Mouse (Mus musculus): ENCODE results near the gene Gm17409.

- TF ChIP-seq MXI1 (IDR thresholded peaks at IDR 0.05; ENCODE audit: low read depth, low read length), result no peak
- TF ChIP-seq ZKSCAN1 (IDR thresholded peaks at IDR 0.05; ENCODE audit: low read depth, low read length), result no peak
- TF ChIP-seq HCFC1 (IDR thresholded peaks at IDR 0.05; ENCODE audit: low read depth, low read length), result no peak
- no peak for TF ChIP-seq POLR2A (IDR thresholded peaks at IDR 0.05; ENCODE audit: control insufficient read depth in 1 of 2, insufficient read depth in 1 of 2, low read depth in 1 of 2, low read length in 2 of 2, poor library complexity in 1 of 2)
- no peak for TF ChIP-seq MAX (IDR thresholded peaks at IDR 0.05; ENCODE audit: low read length)
These were observed 7.2 kb downstream of the Gm17409 start for GRCm38 (mm10) chr2:58476956-58477715.
